Mouse (Mus musculus) natural killer cell, adult 2 months (primary cell): Measurements from ENCODE around the gene Taar9.
"Not testable (repeated sequence)": the region's sequence is repeated elsewhere in the genome, so short reads cannot be mapped to it uniquely, and the experiment has no call there.

Experiments used
- DNase-seq, 2 experiments: peaks; one replicate each; pipeline ENCODE4 v3.0.0; 2022; ENCODE audit warnings: low spot score in 2 of 2

The Taar9 gene

GRCm38 (mm10) chr10:24109434-24109833 is at the start of gene Taar9:
Taar9 (minus strand) TSS chr10:24109534.
- not testable (repeated sequence) for DNase-seq

GRCm38 (mm10) chr10:24158470-24159254 is 49.3 kb upstream of the Taar9 start:
- peak in 1 of 2 experiments; percentile 34 for DNase-seq

- DNase-seq: no peak
Measured at GRCm38 (mm10) chr10:24150086-24150485, 40.8 kb upstream of the Taar9 start.

GRCm38 (mm10) chr10:24149135-24149781 is 39.9 kb upstream of the Taar9 start, which contains the start of gene Stx7:
Stx7 (plus strand) TSS chr10:24149302.
- DNase-seq: peak; percentile 89 to 92

- DNase-seq: no peak
Measured at GRCm38 (mm10) chr10:24142735-24143134, 33.4 kb upstream of the Taar9 start.

GRCm38 (mm10) chr10:24138623-24139261 is 29.4 kb upstream of the Taar9 start:
- no peak for DNase-seq

- DNase-seq: no peak
Measured at GRCm38 (mm10) chr10:24134071-24134645, 24.8 kb upstream of the Taar9 start.

GRCm38 (mm10) chr10:24133132-24133531 is 23.8 kb upstream of the Taar9 start:
- peak in 1 of 2 experiments; percentile 9 for DNase-seq

- no peak for DNase-seq
Measured at GRCm38 (mm10) chr10:24132273-24132672, 22.9 kb upstream of the Taar9 start.

- DNase-seq: peak; percentile 71 to 76
Measured at GRCm38 (mm10) chr10:24131451-24132262, 22.3 kb upstream of the Taar9 start.

- peak in 1 of 2 experiments; percentile 24 for DNase-seq
Measured at GRCm38 (mm10) chr10:24111116-24111778, 1.9 kb upstream of the Taar9 start.

- no peak for DNase-seq
Measured at GRCm38 (mm10) chr10:24108236-24108635, 1.1 kb downstream of the Taar9 start.

- DNase-seq: no peak
Measured at GRCm38 (mm10) chr10:24107747-24108146, 1.6 kb downstream of the Taar9 start.

GRCm38 (mm10) chr10:24103299-24103698 is 6.0 kb downstream of the Taar9 start:
- DNase-seq: not testable (repeated sequence)

- DNase-seq: not testable (repeated sequence)
Measured at GRCm38 (mm10) chr10:24101812-24102211, 7.5 kb downstream of the Taar9 start, which contains the start of gene Taar8c. Taar8c (minus strand) TSS chr10:24101912.

- not testable (repeated sequence) for DNase-seq
Measured at GRCm38 (mm10) chr10:24097010-24097409, 12.3 kb downstream of the Taar9 start.

GRCm38 (mm10) chr10:24092194-24092593 is 17.1 kb downstream of the Taar9 start, which contains the start of gene Taar8b:
Taar8b (minus strand) TSS chr10:24092294.
- DNase-seq: no peak

GRCm38 (mm10) chr10:24087168-24087567 is 22.2 kb downstream of the Taar9 start:
- no peak for DNase-seq

- DNase-seq: no peak
Measured at GRCm38 (mm10) chr10:24086555-24086954, 22.8 kb downstream of the Taar9 start.

- no peak for DNase-seq
Measured at GRCm38 (mm10) chr10:24085936-24086335, 23.4 kb downstream of the Taar9 start.
